Mouse (Mus musculus): ENCODE measurements around the gene Ltbp4. TPM values are rescaled to one million over a fixed set of nuclear protein-coding genes. Genes with fewer than 3 reads are reported as not detected.

Ltbp4 gene
- polyA plus RNA-seq, 1 experiment from 2014 or later, result 81.0 TPM

- no peaks in the 10 kb centered on the region; the same call in 1 of the 2 replicates for H3K36me3 ChIP-seq (ENCODE audit: control insufficient read depth, insufficient read depth, low read length)
- H3K9ac ChIP-seq (ENCODE audit: low read length), result peak overlapping the region; percentile 77
- H3K27ac ChIP-seq (replicated peaks), result peak overlapping the region; percentile 93
- H3K4me3 ChIP-seq (ENCODE audit: low read depth, low read length), result peak overlapping the region; percentile 72
- peaks cover 7% of the 10 kb centered on the region; the same call in 1 of the 2 replicates for H3K4me1 ChIP-seq (replicated peaks; ENCODE audit: control insufficient read depth, insufficient read depth)
- WGBS, result under 1% methylated on average over 37 of the region's 39 CpGs
- peak; percentile 92 for DNase-seq (ENCODE audit: low spot score)
- H3K4me2 ChIP-seq (replicated peaks; ENCODE audit: low read depth), result peak overlapping the region; percentile 93
- H3K9me3 ChIP-seq (ENCODE audit: control insufficient read depth, low read length), result no peaks in the 10 kb centered on the region
- peak; percentile 39 for ATAC-seq (ENCODE audit: low FRiP score, low TSS enrichment)
- TF ChIP-seq CTCF (IDR thresholded peaks at IDR 0.05; ENCODE audit: low read depth) (peak; percentile 88), EP300 (optimal IDR thresholded peaks at IDR 0.05) (peak; percentile 80)
- H3K27me3 ChIP-seq (ENCODE audit: control insufficient read depth, insufficient read depth, low read length), result no peaks in the 10 kb centered on the region
These were observed 4.9 kb downstream of the Ltbp4 start for GRCm38 (mm10) chr7:27332353-27333199.

GRCm38 (mm10) chr7:27331854-27332253 lies 5.6 kb downstream of the Ltbp4 start:
- Histone ChIP-seq H3K27me3 (ENCODE audit: control insufficient read depth, insufficient read depth, low read length) (no peaks in the 10 kb centered on the region), H3K4me1 (replicated peaks; ENCODE audit: control insufficient read depth, insufficient read depth) (peaks cover 4% of the 10 kb centered on the region; the same call in 1 of the 2 replicates), H3K4me2 (replicated peaks; ENCODE audit: low read depth) (peak overlapping the region; percentile 93), H3K9me3 (ENCODE audit: control insufficient read depth, low read length) (no peaks in the 10 kb centered on the region), H3K4me3 (ENCODE audit: low read depth, low read length) (peak overlapping the region; percentile 72), H3K36me3 (ENCODE audit: control insufficient read depth, insufficient read depth, low read length) (no peaks in the 10 kb centered on the region; the same call in 1 of the 2 replicates), H3K9ac (ENCODE audit: low read length) (peak overlapping the region; percentile 77), H3K27ac (replicated peaks) (peak overlapping the region; percentile 93)
- TF ChIP-seq EP300 (optimal IDR thresholded peaks at IDR 0.05) (no peak), CTCF (IDR thresholded peaks at IDR 0.05; ENCODE audit: low read depth) (no peak)
- WGBS, result 2% methylated on average over 8 of the region's 8 CpGs
- no peak for ATAC-seq (ENCODE audit: low FRiP score, low TSS enrichment)
- DNase-seq (ENCODE audit: low spot score), result no peak

- H3K9me3 ChIP-seq (ENCODE audit: control insufficient read depth, low read length), result no peaks in the 10 kb centered on the region
- peaks cover 4% of the 10 kb centered on the region; the same call in 1 of the 2 replicates for H3K4me1 ChIP-seq (replicated peaks; ENCODE audit: control insufficient read depth, insufficient read depth)
- H3K9ac ChIP-seq (ENCODE audit: low read length), result peak overlapping the region; percentile 77
- DNase-seq (ENCODE audit: low spot score), result peak; percentile 57
- H3K4me3 ChIP-seq (ENCODE audit: low read depth, low read length), result peak overlapping the region; percentile 72
- no peaks in the 10 kb centered on the region; the same call in 1 of the 2 replicates for H3K36me3 ChIP-seq (ENCODE audit: control insufficient read depth, insufficient read depth, low read length)
- no peak for ATAC-seq (ENCODE audit: low FRiP score, low TSS enrichment)
- no peak for TF ChIP-seq EP300 (optimal IDR thresholded peaks at IDR 0.05)
- no peak for TF ChIP-seq CTCF (IDR thresholded peaks at IDR 0.05; ENCODE audit: low read depth)
- no peaks in the 10 kb centered on the region for H3K27me3 ChIP-seq (ENCODE audit: control insufficient read depth, insufficient read depth, low read length)
- WGBS, result 1% methylated on average over 8 of the region's 8 CpGs
- H3K4me2 ChIP-seq (replicated peaks; ENCODE audit: low read depth), result peak overlapping the region; percentile 93
- H3K27ac ChIP-seq (replicated peaks), result peak overlapping the region; percentile 93
These were observed 6.0 kb downstream of the Ltbp4 start for GRCm38 (mm10) chr7:27331541-27331851.

GRCm38 (mm10) chr7:27330709-27331540 lies 6.6 kb downstream of the Ltbp4 start:
- Histone ChIP-seq H3K27me3 (ENCODE audit: control insufficient read depth, insufficient read depth, low read length) (no peaks in the 10 kb centered on the region), H3K4me3 (ENCODE audit: low read depth, low read length) (peak overlapping the region; percentile 72), H3K9ac (ENCODE audit: low read length) (peak overlapping the region; percentile 77), H3K27ac (replicated peaks) (peak overlapping the region; percentile 93), H3K4me2 (replicated peaks; ENCODE audit: low read depth) (peak overlapping the region; percentile 93), H3K9me3 (ENCODE audit: control insufficient read depth, low read length) (no peaks in the 10 kb centered on the region), H3K4me1 (replicated peaks; ENCODE audit: control insufficient read depth, insufficient read depth) (0 out of 2 replicates have a peak, but pooled peaks cover 7% of the 10 kb centered on the region), H3K36me3 (ENCODE audit: control insufficient read depth, insufficient read depth, low read length) (no peaks in the 10 kb centered on the region; the same call in 1 of the 2 replicates)
- TF ChIP-seq CTCF (IDR thresholded peaks at IDR 0.05; ENCODE audit: low read depth) (peak; percentile 24; the same call in 1 of the 2 replicates), EP300 (optimal IDR thresholded peaks at IDR 0.05) (peak; percentile 92)
- ATAC-seq (ENCODE audit: low FRiP score, low TSS enrichment) (peak; percentile 77), DNase-seq (ENCODE audit: low spot score) (peak; percentile 98)
- WGBS, result under 1% methylated on average over 39 of the region's 39 CpGs

GRCm38 (mm10) chr7:27329981-27330380 lies 7.5 kb downstream of the Ltbp4 start:
- no peak overlapping the region; the same call in 1 of the 2 replicates for H3K4me3 ChIP-seq (ENCODE audit: low read depth, low read length)
- no peak for DNase-seq (ENCODE audit: low spot score)
- no peaks in the 10 kb centered on the region; the same call in 1 of the 2 replicates for H3K36me3 ChIP-seq (ENCODE audit: control insufficient read depth, insufficient read depth, low read length)
- no peaks in the 10 kb centered on the region for H3K27me3 ChIP-seq (ENCODE audit: control insufficient read depth, insufficient read depth, low read length)
- no peaks in the 10 kb centered on the region for H3K9me3 ChIP-seq (ENCODE audit: control insufficient read depth, low read length)
- ATAC-seq (ENCODE audit: low FRiP score, low TSS enrichment), result no peak
- no peak overlapping the region for H3K9ac ChIP-seq (ENCODE audit: low read length)
- WGBS, result 37% methylated on average over 17 of the region's 17 CpGs
- TF ChIP-seq EP300 (optimal IDR thresholded peaks at IDR 0.05), result no peak
- no peak for TF ChIP-seq CTCF (IDR thresholded peaks at IDR 0.05; ENCODE audit: low read depth)
- peak overlapping the region; percentile 93 for H3K4me2 ChIP-seq (replicated peaks; ENCODE audit: low read depth)
- H3K27ac ChIP-seq (replicated peaks), result no peak overlapping the region
- H3K4me1 ChIP-seq (replicated peaks; ENCODE audit: control insufficient read depth, insufficient read depth), result 0 out of 2 replicates have a peak, but pooled peaks cover 7% of the 10 kb centered on the region
